Mouse (Mus musculus): ENCODE results near the gene Fastkd5.

- TF ChIP-seq CTCF (IDR thresholded peaks at IDR 0.05; ENCODE audit: low read depth) (no peak), EP300 (IDR thresholded peaks at IDR 0.05; ENCODE audit: low read depth) (no peak)
Observed at GRCm38 (mm10) chr2:130653760-130654159, 23.9 kb upstream of the Fastkd5 start.
